In the genomic region with DNA sequence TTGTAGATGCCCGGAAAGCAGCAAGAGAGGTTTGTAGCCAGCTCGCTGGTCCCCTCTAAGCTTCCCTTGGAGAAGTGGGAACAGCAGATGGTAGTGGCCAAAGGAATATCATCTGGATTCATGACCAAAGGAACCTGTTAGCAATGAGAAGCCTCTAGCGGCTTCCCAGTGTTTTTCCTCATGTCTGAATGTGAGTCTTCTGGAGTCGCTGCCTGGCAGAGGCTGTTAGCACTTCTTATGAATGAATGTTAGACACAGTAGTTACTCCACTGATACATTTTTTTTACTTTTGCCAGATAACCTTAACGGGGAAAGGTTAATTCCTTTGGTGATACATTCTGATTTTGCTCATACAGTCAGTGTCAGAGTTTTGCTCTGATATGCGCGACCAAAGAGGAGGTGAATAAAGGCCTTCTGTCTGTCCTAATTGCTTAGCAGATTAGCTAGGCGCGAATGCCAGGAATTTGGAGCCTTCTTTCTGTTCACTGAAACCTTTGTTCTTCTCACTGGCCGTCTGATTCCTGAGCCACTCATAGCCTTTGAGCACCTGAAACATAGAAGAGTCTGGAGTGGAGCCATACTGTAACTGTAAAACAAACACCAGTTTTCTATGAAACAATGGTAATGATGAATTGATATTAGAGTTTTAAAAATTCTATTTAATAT, we compare ENCODE assay signal across 16 mouse cellular contexts. TPM values are rescaled to one million over a fixed set of nuclear protein-coding genes. Genes with fewer than 3 reads are reported as not detected.
A peak's percentile ranks its signal among the peaks of the same experiment; 100 is the strongest.
DNase-seq lines count a peak whose midpoint lies in the region; ATAC-seq lines count a peak whose summit lies in the region.
"Had no signal": no experiment of that assay in that cellular context is flagged by ENCODE, and none has a peak within 500 bp of the region (broad histone marks: within the 10 kb centered on the region; RNA-seq: fewer than 3 reads in every experiment).

No protein-coding gene starts in this region.

- WGBS in heart, embryonic 11.5 days (ENCODE audit: insufficient replicate concordance) = 40% methylated on average over 10 of the region's 10 CpGs
- 34% methylated on average over 10 of the region's 10 CpGs for WGBS in midbrain, embryonic 10.5 days
- 22% methylated on average over 10 of the region's 10 CpGs for WGBS in midbrain, embryonic 16.5 days
- WGBS in midbrain, embryonic 14.5 days = 21% methylated on average over 10 of the region's 10 CpGs

- DNase-seq in heart, adult 9 months (ENCODE audit: low spot score in 2 of 2) = no peak
- DNase-seq in midbrain, embryonic 10.5 days (ENCODE audit: low spot score) = no peak
- peak; percentile 31 for DNase-seq in embryo, embryonic 9.5 days (ENCODE audit: extremely low spot score)
- DNase-seq in midbrain, embryonic 14.5 days = peak; percentile 48
- no peak for DNase-seq in frontal cortex, postnatal 36 days (ENCODE audit: low spot score in 2 of 2)
- DNase-seq in urinary bladder, adult 18-20 months (ENCODE audit: low spot score in 2 of 2) = no peak
- DNase-seq: adrenal gland, adult 8-10 months; cerebellum, adult 9-10 months; kidney, adult 11 months; kidney, postnatal 4 days; right cerebral cortex, postnatal 4 days; thymus, postnatal 25 days had no signal

- no peak overlapping the region for H3K9ac ChIP-seq in heart, embryonic 11.5 days (ENCODE audit: low read depth, low read length)
- no peak overlapping the region for H3K9ac ChIP-seq in midbrain, embryonic 16.5 days (ENCODE audit: low read depth, low read length)
- H3K9ac ChIP-seq in midbrain, embryonic 14.5 days (replicated peaks; ENCODE audit: low read length) = no peak overlapping the region
- H3K9ac ChIP-seq: embryonic facial prominence, embryonic 15.5 days; liver, embryonic 15.5 days had no signal

- no peak for ATAC-seq in heart, embryonic 11.5 days (replicated peaks; ENCODE audit: insufficient number of reproducible peaks, low FRiP score, low TSS enrichment)
- ATAC-seq in midbrain, embryonic 16.5 days = no peak
- no peak for ATAC-seq in midbrain, embryonic 14.5 days (ENCODE audit: low FRiP score, low TSS enrichment)

- no peaks in the 10 kb centered on the region for H3K27me3 ChIP-seq in heart, embryonic 11.5 days (ENCODE audit: control insufficient read depth, insufficient read depth, low read length)
- H3K27me3 ChIP-seq in midbrain, embryonic 10.5 days (ENCODE audit: low read depth, poor library complexity, severe bottlenecking) = no peaks in the 10 kb centered on the region
- no peaks in the 10 kb centered on the region for H3K27me3 ChIP-seq in midbrain, embryonic 16.5 days (ENCODE audit: control insufficient read depth, insufficient read depth, low read depth, low read length)
- H3K27me3 ChIP-seq in midbrain, embryonic 14.5 days (ENCODE audit: control insufficient read depth, insufficient read depth, low read length) = no peaks in the 10 kb centered on the region
- H3K27me3 ChIP-seq: embryonic facial prominence, embryonic 15.5 days; liver, embryonic 15.5 days had no signal

- H3K36me3 ChIP-seq in heart, embryonic 11.5 days (ENCODE audit: control insufficient read depth, insufficient read depth, low read length) = no peaks in the 10 kb centered on the region
- peaks cover 21% of the 10 kb centered on the region for H3K36me3 ChIP-seq in midbrain, embryonic 10.5 days
- H3K36me3 ChIP-seq in midbrain, embryonic 16.5 days (ENCODE audit: control insufficient read depth, insufficient read depth, low read length) = no peaks in the 10 kb centered on the region
- no peaks in the 10 kb centered on the region for H3K36me3 ChIP-seq in midbrain, embryonic 14.5 days (ENCODE audit: control insufficient read depth, insufficient read depth, low read length)
- H3K36me3 ChIP-seq: embryonic facial prominence, embryonic 15.5 days; liver, embryonic 15.5 days had no signal

- 0 out of 2 replicates have a peak overlapping the region, but pooled peaks have one; percentile 15 for H3K4me2 ChIP-seq in heart, embryonic 11.5 days
- H3K4me2 ChIP-seq in midbrain, embryonic 16.5 days (ENCODE audit: low read length) = no peak overlapping the region
- H3K4me2 ChIP-seq in midbrain, embryonic 14.5 days (ENCODE audit: low read length) = no peak overlapping the region
- H3K4me2 ChIP-seq: embryonic facial prominence, embryonic 15.5 days; liver, embryonic 15.5 days had no signal

- H3K27ac ChIP-seq in heart, embryonic 11.5 days (ENCODE audit: low read depth, low read length) = 0 out of 2 replicates have a peak overlapping the region, but pooled peaks have one; percentile 7
- peak overlapping the region; percentile 38; the same call in 1 of the 2 replicates for H3K27ac ChIP-seq in midbrain, embryonic 10.5 days (replicated peaks)
- H3K27ac ChIP-seq in midbrain, embryonic 16.5 days (ENCODE audit: low read length) = no peak overlapping the region
- no peak overlapping the region for H3K27ac ChIP-seq in midbrain, embryonic 14.5 days (replicated peaks; ENCODE audit: low read depth, low read length)
- H3K27ac ChIP-seq: embryonic facial prominence, embryonic 15.5 days; liver, embryonic 15.5 days had no signal

- no peaks in the 10 kb centered on the region for H3K9me3 ChIP-seq in heart, embryonic 11.5 days (replicated peaks; ENCODE audit: control insufficient read depth, low read length)
- no peaks in the 10 kb centered on the region for H3K9me3 ChIP-seq in midbrain, embryonic 10.5 days (replicated peaks)
- no peaks in the 10 kb centered on the region for H3K9me3 ChIP-seq in midbrain, embryonic 16.5 days (replicated peaks; ENCODE audit: control insufficient read depth, low read length, poor library complexity, severe bottlenecking)
- no peaks in the 10 kb centered on the region for H3K9me3 ChIP-seq in midbrain, embryonic 14.5 days (ENCODE audit: control insufficient read depth, low read length)
- H3K9me3 ChIP-seq: embryonic facial prominence, embryonic 15.5 days; liver, embryonic 15.5 days had no signal

- peaks cover 9% of the 10 kb centered on the region; the same call in 1 of the 2 replicates for H3K4me1 ChIP-seq in heart, embryonic 11.5 days (ENCODE audit: control insufficient read depth, insufficient read depth, low read length)
- peaks cover 15% of the 10 kb centered on the region for H3K4me1 ChIP-seq in midbrain, embryonic 10.5 days
- peaks cover 2% of the 10 kb centered on the region; the same call in 1 of the 2 replicates for H3K4me1 ChIP-seq in midbrain, embryonic 16.5 days (ENCODE audit: control insufficient read depth, insufficient read depth, low read length)
- H3K4me1 ChIP-seq in midbrain, embryonic 14.5 days (ENCODE audit: control insufficient read depth, insufficient read depth, low read length) = no peaks in the 10 kb centered on the region
- H3K4me1 ChIP-seq: embryonic facial prominence, embryonic 15.5 days; liver, embryonic 15.5 days had no signal

- no peak overlapping the region for H3K4me3 ChIP-seq in heart, embryonic 11.5 days (ENCODE audit: low read depth, low read length)
- no peak overlapping the region for H3K4me3 ChIP-seq in midbrain, embryonic 10.5 days
- no peak overlapping the region for H3K4me3 ChIP-seq in midbrain, embryonic 16.5 days (ENCODE audit: low read depth, low read length)
- H3K4me3 ChIP-seq in midbrain, embryonic 14.5 days (replicated peaks; ENCODE audit: low read depth, low read length) = no peak overlapping the region
- H3K4me3 ChIP-seq: embryonic facial prominence, embryonic 15.5 days; liver, embryonic 15.5 days had no signal

RNA-seq across cellular contexts. Expression of a gene that starts 22.9 kb away (rescaled TPM):
- polyA plus RNA-seq in heart, embryonic 11.5 days (2014; fragmentation: Nextera tagmentation; extraction: Ambion mirVana) = 16.8 and 18.7 TPM in 2 replicates
- 9.6 and 12.6 TPM in 2 replicates for polyA plus RNA-seq in midbrain, embryonic 10.5 days (2016; fragmentation: Nextera tagmentation; extraction: Ambion mirVana)
- polyA plus RNA-seq in midbrain, embryonic 16.5 days (2015; fragmentation: Nextera tagmentation; extraction: Ambion mirVana) = 1.5 and 1.9 TPM in 2 replicates
- 2.2 and 2.7 TPM in 2 replicates for polyA plus RNA-seq in midbrain, embryonic 14.5 days (2014; fragmentation: Nextera tagmentation; extraction: Ambion mirVana)

Comparison
In these comparisons a context has a peak if more than half of its experiments do, and no peak if none do; other contexts are left out.
1. H3K27ac ChIP-seq: peak in heart, embryonic 11.5 days (single experiment) and midbrain, embryonic 10.5 days (single experiment); none in midbrain, embryonic 16.5 days (single experiment) and midbrain, embryonic 14.5 days (single experiment).
2. DNase-seq: peak in embryo, embryonic 9.5 days (single experiment) and midbrain, embryonic 14.5 days (single experiment); none in heart, adult 9 months (0 of 2), midbrain, embryonic 10.5 days (single experiment), frontal cortex, postnatal 36 days (0 of 2) and urinary bladder, adult 18-20 months (0 of 2).